Mouse (Mus musculus) olfactory bulb, adult 2 months (tissue): ENCODE results near the gene Dlgap5.

ENCODE experiments used
- CTCF ChIP-seq: fragments of 200-500 bp; IDR thresholded peaks from 2 replicates; pipeline ENCODE4 v1.5.1; 2012; ENCODE audit warnings: low read depth, mild to moderate bottlenecking, low read length, moderate library complexity; ENCODE audit not compliant: insufficient read depth
- POLR2A ChIP-seq: fragments of 200-500 bp; IDR thresholded peaks from 2 replicates; pipeline ENCODE4 v1.6.1; 2012; ENCODE audit warnings: mild to moderate bottlenecking, low read depth, low read length, moderate library complexity; ENCODE audit not compliant: insufficient read depth

GRCm38 (mm10) chr14:47366881-47367321, 51.3 kb downstream of the Dlgap5 start:
- no peak for TF ChIP-seq CTCF
- TF ChIP-seq POLR2A = no peak
